Mouse (Mus musculus) E14TG2a.4 (cell line): ENCODE measurements around the gene Gga3.

Source experiments
- CTCF ChIP-seq: conservative IDR thresholded peaks from 2 replicates; pipeline ENCODE4 v1.5.1; 2014; ENCODE audit warnings: low read length
- NANOG ChIP-seq: IDR thresholded peaks from 2 replicates; pipeline ENCODE4 v1.6.1; 2014; ENCODE audit warnings: borderline replicate concordance, low read length, mixed read lengths

- no peak for TF ChIP-seq NANOG
- no peak for TF ChIP-seq CTCF
These were observed 29.0 kb upstream of the Gga3 start for GRCm38 (mm10) chr11:115632862-115633261.
